Mouse (Mus musculus) left cerebral cortex, adult 11 months (tissue): ENCODE data around the gene C1qtnf9.

ENCODE experiments used
- DNase-seq: peaks from one replicate; pipeline ENCODE4 v3.0.0; 2022; ENCODE audit warnings: low spot score

Gene C1qtnf9

GRCm38 (mm10) chr14:60790103-60790502 is 22.2 kb downstream of the C1qtnf9 start:
- DNase-seq: no peak

DNA sequence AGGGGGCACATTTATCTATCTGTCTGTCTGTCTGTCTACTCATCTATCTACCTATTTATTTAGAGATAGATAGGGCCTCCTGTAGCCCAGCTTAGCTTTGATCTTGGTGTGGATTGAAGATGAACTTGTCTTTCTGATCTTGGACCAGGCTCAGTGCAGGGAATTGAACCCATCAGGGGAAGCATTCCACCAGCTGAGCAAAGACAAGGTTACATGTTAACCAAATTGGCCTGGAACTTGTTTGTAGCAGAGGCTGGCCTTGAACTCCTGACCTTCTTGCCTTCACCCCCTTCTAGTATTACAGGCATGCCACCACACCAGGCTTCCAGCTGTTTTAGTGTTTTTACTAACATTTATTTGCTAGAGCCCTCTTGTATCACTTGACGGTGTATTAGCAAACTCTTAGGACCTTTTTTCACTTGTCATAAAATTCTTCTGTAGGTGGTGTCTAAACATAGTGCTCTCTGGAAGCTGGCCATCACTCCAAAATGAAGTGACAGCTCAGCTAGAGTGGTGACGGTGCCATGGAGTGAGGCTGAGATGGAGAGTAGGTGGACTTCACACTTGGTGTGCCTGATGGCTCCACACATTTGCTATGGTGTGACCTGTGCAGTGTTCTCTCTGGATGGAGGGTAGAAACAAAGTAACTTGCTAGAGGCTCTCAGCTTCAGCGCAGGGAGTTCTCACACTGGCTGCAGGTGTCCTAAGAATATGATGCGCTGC is 28.8 kb downstream of the C1qtnf9 start:
- DNase-seq: no peak

GRCm38 (mm10) chr14:60797596-60797995 is 29.7 kb downstream of the C1qtnf9 start:
- DNase-seq: no peak

- DNase-seq: no peak
Measured at GRCm38 (mm10) chr14:60798721-60799120, 30.8 kb downstream of the C1qtnf9 start.

GRCm38 (mm10) chr14:60799762-60800728 is 32.1 kb downstream of the C1qtnf9 start:
- no peak for DNase-seq

- DNase-seq: no peak
Measured at GRCm38 (mm10) chr14:60802026-60802425, 34.1 kb downstream of the C1qtnf9 start.

DNA sequence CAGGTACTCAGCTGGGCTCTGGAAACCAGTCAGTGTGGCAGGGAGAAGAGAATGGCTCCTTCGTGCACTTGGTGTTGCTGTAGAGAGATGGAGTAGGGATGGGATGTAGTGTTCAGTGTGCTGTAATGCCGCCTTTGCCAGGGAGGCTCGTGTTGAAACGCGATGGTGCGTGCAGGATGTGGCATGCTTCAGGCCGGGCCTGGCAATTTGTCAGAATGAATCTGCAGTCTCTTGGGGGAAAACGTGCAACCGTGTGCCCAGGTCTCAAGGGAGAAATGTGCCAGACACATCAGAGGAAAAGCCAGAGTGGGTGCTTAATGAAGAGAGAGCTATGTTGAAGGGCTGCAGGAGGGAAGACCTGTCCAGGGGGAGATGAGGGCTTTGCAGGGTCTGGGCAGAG is 37.0 kb downstream of the C1qtnf9 start:
- no peak for DNase-seq

GRCm38 (mm10) chr14:60805871-60806270 is 37.9 kb downstream of the C1qtnf9 start:
- no peak for DNase-seq

DNA sequence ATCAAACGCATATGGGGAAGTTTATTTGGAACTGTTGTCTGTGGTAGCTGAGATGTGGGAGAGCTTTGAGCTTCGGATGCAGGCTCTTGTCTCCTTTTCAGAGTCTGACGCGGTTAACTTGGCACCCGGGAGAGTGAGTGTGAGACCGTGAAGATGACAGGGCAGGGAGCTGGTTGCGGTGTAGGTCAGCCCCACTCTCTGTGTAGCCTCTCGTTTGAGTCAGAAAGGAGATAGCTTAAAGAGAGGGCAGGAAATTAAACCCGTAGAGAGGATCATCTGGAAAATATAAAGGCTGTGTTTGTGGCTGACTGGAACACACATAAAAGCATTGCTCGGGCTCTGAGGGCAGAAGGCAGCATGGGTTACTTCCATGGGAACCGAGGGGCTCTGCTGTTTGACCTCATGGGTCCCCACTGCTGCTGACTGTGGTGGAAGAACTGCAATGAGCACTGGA is 39.0 kb downstream of the C1qtnf9 start:
- no peak for DNase-seq

DNA sequence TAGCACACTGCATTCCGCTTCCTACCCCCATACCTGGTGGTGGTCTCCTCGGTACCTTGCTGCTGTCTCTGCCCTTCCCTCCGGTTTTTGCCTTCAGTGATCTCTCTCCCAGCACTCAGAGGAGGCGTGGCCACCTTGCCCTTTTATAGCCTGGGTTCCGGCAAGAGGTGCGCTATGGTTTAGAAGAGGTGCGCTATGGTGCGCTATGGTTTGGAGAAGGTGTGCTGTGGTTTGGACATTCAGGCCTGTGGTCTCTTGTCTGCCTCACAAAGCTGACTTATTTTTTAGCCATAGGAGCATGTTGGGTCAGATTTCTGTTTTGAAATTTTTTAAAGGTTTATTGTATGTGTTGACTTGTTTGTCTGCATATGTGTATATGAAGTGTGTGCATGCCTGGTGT is 41.9 kb downstream of the C1qtnf9 start:
- no peak for DNase-seq

DNA sequence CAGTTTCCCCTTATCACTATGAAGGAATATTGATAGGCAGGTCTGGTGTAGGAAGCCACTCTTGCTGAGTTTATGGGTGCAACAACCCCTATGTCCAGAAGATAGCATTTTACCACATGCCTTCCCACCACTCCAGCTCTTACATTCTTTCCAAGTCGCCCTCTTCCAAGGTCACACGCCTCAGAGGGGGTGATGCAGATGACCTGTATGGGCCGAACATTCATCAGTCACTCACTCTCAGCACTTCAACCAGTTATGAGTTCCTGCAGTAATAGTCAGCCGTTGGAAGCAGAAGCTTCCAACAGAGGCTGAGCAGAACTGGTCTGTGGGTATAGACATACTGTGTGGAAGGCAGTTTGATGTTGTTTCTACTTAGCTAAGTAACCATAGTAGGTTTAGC is 43.6 kb downstream of the C1qtnf9 start:
- DNase-seq: no peak

DNA sequence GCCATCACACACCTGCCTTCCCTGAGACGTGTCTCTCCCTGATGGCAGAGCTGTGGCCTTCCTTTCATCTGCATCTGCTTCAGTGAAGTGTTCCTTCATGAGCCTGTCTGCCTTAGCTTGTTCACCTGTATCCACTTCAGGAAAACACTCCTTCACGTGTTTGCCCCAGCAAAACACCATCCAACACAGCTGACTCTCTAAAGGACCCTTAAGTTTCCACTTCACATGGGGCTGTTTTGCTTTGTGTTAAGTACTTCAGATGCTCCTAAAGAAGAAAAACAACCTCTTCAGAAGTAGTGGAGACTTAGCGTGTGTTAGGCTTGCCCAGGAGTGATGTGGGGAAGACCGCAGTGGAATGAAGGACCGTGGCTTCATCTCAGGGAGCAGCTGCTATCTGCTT is 47.2 kb downstream of the C1qtnf9 start:
- DNase-seq: no peak

DNA sequence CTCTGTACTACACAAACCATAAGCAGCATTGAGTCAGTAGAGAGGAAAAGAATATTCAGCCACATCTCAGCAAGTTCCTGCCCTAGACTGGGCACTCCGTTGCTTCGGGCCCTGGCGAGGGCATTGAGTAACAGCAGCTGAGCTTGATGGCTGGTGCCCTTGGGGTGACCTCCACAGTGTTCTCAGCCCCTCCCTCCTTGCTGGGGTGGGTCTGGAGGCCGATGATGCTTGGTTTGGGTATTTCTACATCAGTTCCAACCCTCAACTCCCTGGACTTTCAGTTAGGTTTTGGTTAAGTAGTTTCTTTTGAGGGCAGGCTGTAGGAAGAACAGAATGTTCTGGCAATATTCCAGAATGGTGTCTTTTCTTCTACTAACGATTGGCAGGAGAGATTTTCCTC is 50.1 kb downstream of the C1qtnf9 start:
- no peak for DNase-seq

- DNase-seq: no peak
Measured at GRCm38 (mm10) chr14:60830096-60830495, 62.2 kb downstream of the C1qtnf9 start.
